Mouse (Mus musculus) macrophage (primary cell): ENCODE data around the gene Crybg1. TPM values are rescaled to one million over a fixed set of nuclear protein-coding genes. Genes with fewer than 3 reads are reported as not detected.
A peak's percentile ranks its signal among the peaks of the same experiment; 100 is the strongest.

ENCODE experiments used
- H3K27ac ChIP-seq: fragments of 350-480 bp; formaldehyde crosslinking; 2 replicates; pipeline ENCODE4 v1.9.0; 2021
- H3K36me3 ChIP-seq: fragments of 350-480 bp; formaldehyde crosslinking; 2 replicates; pipeline ENCODE4 v1.9.0; 2021; ENCODE audit errors: inconsistent target
- H3K4me3 ChIP-seq: fragments of 350-480 bp; formaldehyde crosslinking; 2 replicates; pipeline ENCODE4 v1.9.0; 2021; ENCODE audit errors: inconsistent target
- H3K79me2 ChIP-seq: fragments of 350-480 bp; formaldehyde crosslinking; 2 replicates; pipeline ENCODE4 v1.9.0; 2021; ENCODE audit errors: inconsistent target
- WGBS: methylation state at CpG from one replicate; pipeline ENCODE4 v1.1.7; 2026; ENCODE audit warnings: inconsistent platforms; ENCODE audit not compliant: missing documents; 5-methylcytosine and 5-hydroxymethylcytosine counted together
- polyA plus RNA-seq: library from polyadenylated mRNA; stranded (reverse); fragments of 250-400 nt; gene quantifications from 3 replicates; pipeline ENCODE4 v1.2.4, GENCODE M21; 2018; ENCODE audit warnings: inconsistent platforms

Gene Crybg1
- polyA plus RNA-seq, 1 experiment from 2014 or later: 25.1 TPM

- no peaks in the 10 kb centered on the region for H3K79me2 ChIP-seq
- no peaks in the 10 kb centered on the region for H3K36me3 ChIP-seq
- 96% methylated on average over 3 of the region's 3 CpGs for WGBS
- H3K27ac ChIP-seq: no peak overlapping the region
- H3K4me3 ChIP-seq: no peak overlapping the region
Observed at GRCm38 (mm10) chr10:43923096-43923495, 225.6 kb downstream of the Crybg1 start.

GRCm38 (mm10) chr10:43918696-43919608 lies 229.7 kb downstream of the Crybg1 start:
- 42% methylated on average over 15 of the region's 17 CpGs for WGBS
- Histone ChIP-seq H3K4me3 (no peak overlapping the region), H3K27ac (no peak overlapping the region), H3K79me2 (no peaks in the 10 kb centered on the region), H3K36me3 (no peaks in the 10 kb centered on the region)

GRCm38 (mm10) chr10:43916737-43917136 lies 231.9 kb downstream of the Crybg1 start:
- WGBS: 37% methylated on average over 2 of the region's 2 CpGs
- H3K36me3 ChIP-seq: no peaks in the 10 kb centered on the region
- H3K27ac ChIP-seq: no peak overlapping the region
- H3K4me3 ChIP-seq: no peak overlapping the region
- H3K79me2 ChIP-seq: no peaks in the 10 kb centered on the region

- Histone ChIP-seq H3K4me3 (no peak overlapping the region), H3K36me3 (no peaks in the 10 kb centered on the region), H3K27ac (no peak overlapping the region), H3K79me2 (no peaks in the 10 kb centered on the region)
- 89% methylated on average over 12 of the region's 12 CpGs for WGBS
Observed at GRCm38 (mm10) chr10:43916181-43916580, 232.5 kb downstream of the Crybg1 start.

- H3K4me3 ChIP-seq: no peak overlapping the region
- H3K36me3 ChIP-seq: no peaks in the 10 kb centered on the region
- H3K79me2 ChIP-seq: no peaks in the 10 kb centered on the region
- whole genome bisulfite sequencing: 92% methylated on average over 3 of the region's 3 CpGs
- H3K27ac ChIP-seq: no peak overlapping the region
Observed at GRCm38 (mm10) chr10:43912236-43912635, 236.4 kb downstream of the Crybg1 start.

GRCm38 (mm10) chr10:43910873-43911142 lies 237.8 kb downstream of the Crybg1 start:
- Histone ChIP-seq H3K4me3 (no peak overlapping the region), H3K36me3 (no peaks in the 10 kb centered on the region), H3K27ac (peak overlapping the region; percentile 45), H3K79me2 (no peaks in the 10 kb centered on the region)
- 22% methylated on average over 8 of the region's 8 CpGs for whole genome bisulfite sequencing

- 25% methylated on average over 12 of the region's 12 CpGs for WGBS
- Histone ChIP-seq H3K79me2 (no peaks in the 10 kb centered on the region), H3K4me3 (no peak overlapping the region), H3K27ac (peak overlapping the region; percentile 45), H3K36me3 (no peaks in the 10 kb centered on the region)
Observed at GRCm38 (mm10) chr10:43910032-43910872, 238.4 kb downstream of the Crybg1 start.

GRCm38 (mm10) chr10:43904569-43904968 lies 244.1 kb downstream of the Crybg1 start:
- H3K79me2 ChIP-seq: peaks cover 10% of the 10 kb centered on the region; the same call in 1 of the 2 replicates
- 100% methylated on average over 1 of the region's 1 CpGs for WGBS
- no peak overlapping the region for H3K27ac ChIP-seq
- H3K36me3 ChIP-seq: no peaks in the 10 kb centered on the region
- no peak overlapping the region for H3K4me3 ChIP-seq

- Histone ChIP-seq H3K36me3 (no peaks in the 10 kb centered on the region), H3K27ac (peak within 1 kb of the TSS; percentile 55), H3K79me2 (peaks cover 10% of the 10 kb centered on the region; the same call in 1 of the 2 replicates), H3K4me3 (peak within 1 kb of the TSS; percentile 90)
- WGBS: 2% methylated on average over 38 of the region's 40 CpGs
Observed at GRCm38 (mm10) chr10:43901578-43902194, 247.0 kb downstream of the Crybg1 start, which contains the start of the genes Qrsl1 and Rtn4ip1. TSS of gene Qrsl1 (minus strand) at chr10:43901745. TSS of gene Rtn4ip1 (plus strand) at chr10:43901807.

- peak overlapping the region; percentile 90 for H3K4me3 ChIP-seq
- H3K36me3 ChIP-seq: no peaks in the 10 kb centered on the region
- H3K79me2 ChIP-seq: peaks cover 10% of the 10 kb centered on the region; the same call in 1 of the 2 replicates
- peak overlapping the region; percentile 55 for H3K27ac ChIP-seq
- 9% methylated on average over 30 of the region's 30 CpGs for WGBS
Observed at GRCm38 (mm10) chr10:43900883-43901570, 247.6 kb downstream of the Crybg1 start.

Other genes with a start within 250 kb of the Crybg1 start
- gene Qrsl1, start 247.1 kb downstream of the Crybg1 start, polyA plus RNA-seq: 3.5 to 10.0 TPM (median 6.6 TPM) in 3 replicates
- 6.6 to 13.1 TPM (median 7.9 TPM) in 3 replicates for gene Rtn4ip1, start 247.0 kb downstream of the Crybg1 start, polyA plus RNA-seq
- gene Atg5, start 119.5 kb upstream of the Crybg1 start, polyA plus RNA-seq: 35.0 to 43.4 TPM (median 39.1 TPM) in 3 replicates